In the genomic region with DNA sequence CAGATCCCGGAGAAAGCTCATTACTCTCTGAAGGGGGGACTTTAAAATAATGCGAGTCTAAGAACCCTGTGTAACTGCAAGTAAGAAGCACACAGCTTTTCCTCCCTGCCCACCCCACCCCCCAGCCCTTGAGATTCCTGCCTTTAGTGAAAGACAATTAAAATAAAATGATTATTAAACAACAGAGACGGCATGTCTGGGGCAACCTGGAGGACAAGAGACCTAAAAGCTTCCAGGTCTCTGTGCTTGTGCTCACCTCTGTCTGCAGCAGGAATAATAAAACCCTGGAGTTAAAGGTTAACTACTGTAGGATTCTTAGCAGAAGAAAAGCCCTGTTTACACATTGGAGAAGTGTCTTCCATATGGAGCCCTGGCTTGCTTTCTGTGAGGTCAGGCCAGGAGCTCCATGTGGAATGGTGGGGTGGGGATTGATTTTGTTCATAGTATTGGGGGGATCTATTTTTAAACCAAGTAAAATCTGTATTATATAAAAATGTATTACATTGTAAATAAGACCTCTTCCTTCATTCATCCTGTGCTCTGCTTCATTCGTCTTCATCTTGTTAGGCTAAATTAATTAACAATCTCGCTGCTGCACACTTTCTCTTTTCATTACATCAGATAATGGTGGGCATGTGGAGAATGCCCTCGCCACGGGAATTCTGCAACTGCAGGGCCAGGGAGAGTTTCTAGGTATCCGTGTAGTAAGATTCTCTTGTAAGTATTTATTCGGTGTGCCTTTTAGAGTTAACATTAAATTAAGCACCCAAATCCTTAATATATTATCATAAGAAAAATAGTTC, we compare ENCODE assay signal across 9 mouse cellular contexts.
A peak's percentile ranks its signal among the peaks of the same experiment; 100 is the strongest.
DNase-seq lines count a peak whose midpoint lies in the region; ATAC-seq lines count a peak whose summit lies in the region.
"Had no signal": no experiment of that assay in that cellular context is flagged by ENCODE, and none has a peak within 500 bp of the region (broad histone marks: within the 10 kb centered on the region; RNA-seq: fewer than 3 reads in every experiment).

No protein-coding gene starts in this region.

- DNase-seq in embryo, embryonic 11 days = peak; percentile 38
- no peak for DNase-seq in embryo, embryonic 10 days (ENCODE audit: low spot score)
- peak; percentile 13 for DNase-seq in neural tube, embryonic 11.5 days (ENCODE audit: low spot score)
- no peak for DNase-seq in neural tube, embryonic 10.5 days (ENCODE audit: extremely low spot score, low spot score)
- peak; percentile 23 to 39 for DNase-seq in kidney, postnatal 25 days
- DNase-seq in yolk sac, embryonic 10.5 days (ENCODE audit: low spot score) = peak; percentile 54
- DNase-seq in thymus, postnatal 0 days (ENCODE audit: low spot score) = no peak
- DNase-seq in left cerebral cortex, adult 11 months (ENCODE audit: low spot score) = no peak

- H3K36me3 ChIP-seq in neural tube, embryonic 11.5 days (ENCODE audit: control insufficient read depth, insufficient read depth, low read length) = no peaks in the 10 kb centered on the region
- H3K36me3 ChIP-seq: heart, embryonic 15.5 days had no signal

- no peak overlapping the region for H3K4me2 ChIP-seq in neural tube, embryonic 11.5 days (ENCODE audit: low read depth)
- H3K4me2 ChIP-seq: heart, embryonic 15.5 days had no signal

- no peaks in the 10 kb centered on the region for H3K27me3 ChIP-seq in neural tube, embryonic 11.5 days (ENCODE audit: control insufficient read depth, insufficient read depth, low read length)
- H3K27me3 ChIP-seq: heart, embryonic 15.5 days had no signal

- WGBS in neural tube, embryonic 11.5 days = 22% methylated on average over 9 of the region's 9 CpGs

- peaks cover 13% of the 10 kb centered on the region for H3K4me1 ChIP-seq in neural tube, embryonic 11.5 days (ENCODE audit: control insufficient read depth, insufficient read depth, low read length)

- ATAC-seq in neural tube, embryonic 11.5 days (ENCODE audit: insufficient read depth, low FRiP score, low TSS enrichment) = no peak; the same call in 1 of the 2 replicates

- no peak overlapping the region for H3K9ac ChIP-seq in neural tube, embryonic 11.5 days (ENCODE audit: low read length)
- H3K9ac ChIP-seq: heart, embryonic 15.5 days had no signal

- no peaks in the 10 kb centered on the region for H3K9me3 ChIP-seq in neural tube, embryonic 11.5 days (ENCODE audit: control insufficient read depth, low read length)
- H3K9me3 ChIP-seq: heart, embryonic 15.5 days had no signal

- H3K4me3 ChIP-seq in neural tube, embryonic 11.5 days (ENCODE audit: low read depth, low read length) = no peak overlapping the region
- H3K4me3 ChIP-seq: heart, embryonic 15.5 days had no signal

- no peak overlapping the region for H3K27ac ChIP-seq in neural tube, embryonic 11.5 days (ENCODE audit: low read depth, low read length)
- H3K27ac ChIP-seq: heart, embryonic 15.5 days had no signal

Comparison
In these comparisons a context has a peak if more than half of its experiments do, and no peak if none do; other contexts are left out.
1. DNase-seq: peak in embryo, embryonic 11 days (single experiment), neural tube, embryonic 11.5 days (single experiment), kidney, postnatal 25 days (2 of 2) and yolk sac, embryonic 10.5 days (single experiment); none in embryo, embryonic 10 days (single experiment), neural tube, embryonic 10.5 days (single experiment), thymus, postnatal 0 days (single experiment) and left cerebral cortex, adult 11 months (single experiment).